Mouse (Mus musculus) midbrain, postnatal 0 days (tissue): Measurements from ENCODE around the gene Zmym4. TPM values are rescaled to one million over a fixed set of nuclear protein-coding genes. Genes with fewer than 3 reads are reported as not detected.
A peak's percentile ranks its signal among the peaks of the same experiment; 100 is the strongest.

ENCODE experiments used
- ATAC-seq: fragments of 200-750 bp; cut with Nextera tagmentation; 2 replicates; pipeline ENCODE4 v1.8.0; 2017; ENCODE audit warnings: moderate number of reproducible peaks, mild to moderate bottlenecking, moderate TSS enrichment, moderate library complexity; ENCODE audit not compliant: low FRiP score
- DNase-seq: peaks from one replicate; pipeline ENCODE4 v3.0.0-alpha.2; 2015; ENCODE audit warnings: low spot score
- H3K27ac ChIP-seq: fragments of 300-500 bp; sonication (generic); 2 replicates; pipeline ENCODE4 v1.5.1; 2014; ENCODE audit warnings: low read depth, mild to moderate bottlenecking, low read length, mixed read lengths
- H3K27me3 ChIP-seq: fragments of 300-500 bp; sonication (generic); 2 replicates; pipeline ENCODE4 v1.6.1; 2014; ENCODE audit warnings: low read length, control low read depth, mixed read lengths; ENCODE audit not compliant: insufficient read depth
- H3K36me3 ChIP-seq: fragments of 300-500 bp; sonication (generic); 2 replicates; pipeline ENCODE4 v1.6.1; 2014; ENCODE audit warnings: low read length, control low read depth, mixed read lengths; ENCODE audit not compliant: insufficient read depth
- H3K4me1 ChIP-seq: fragments of 300-500 bp; sonication (generic); 2 replicates; pipeline ENCODE4 v1.6.1; 2014; ENCODE audit warnings: mild to moderate bottlenecking, control low read depth, antibody characterized with exemption, low read length, mixed read lengths; ENCODE audit not compliant: insufficient read depth
- H3K4me2 ChIP-seq: fragments of 300-500 bp; sonication (generic); 2 replicates; pipeline ENCODE4 v1.6.1; 2014; ENCODE audit warnings: low read depth, mild to moderate bottlenecking, low read length, mixed read lengths; ENCODE audit not compliant: poor library complexity, severe bottlenecking
- H3K4me3 ChIP-seq: fragments of 300-500 bp; sonication (generic); 2 replicates; pipeline ENCODE4 v1.5.1; 2014; ENCODE audit warnings: low read depth, mild to moderate bottlenecking, low read length, moderate library complexity
- H3K9ac ChIP-seq: fragments of 300-500 bp; sonication (generic); replicated peaks from 2 replicates; pipeline ENCODE4 v1.6.1; 2014; ENCODE audit warnings: mild to moderate bottlenecking, low read length, moderate library complexity, mixed read lengths; ENCODE audit not compliant: poor library complexity, severe bottlenecking
- H3K9me3 ChIP-seq: fragments of 300-500 bp; sonication (generic); 2 replicates; pipeline ENCODE4 v1.6.1; 2016; ENCODE audit warnings: low read length, control low read depth
- CTCF ChIP-seq: IDR thresholded peaks from 2 replicates; pipeline ENCODE4 v1.5.1; 2016; ENCODE audit warnings: antibody characterized with exemption, mild to moderate bottlenecking
- WGBS: fragments of 180-500 bp; shearing (Covaris S2); extraction: QIAGEN DNeasy Blood & Tissue Kit; methylation state at CpG from one replicate; pipeline ENCODE4 v1.1.7; 2014; 5-methylcytosine and 5-hydroxymethylcytosine counted together
- polyA plus RNA-seq: library from polyadenylated mRNA; unstranded; fragments of >200 nt; fragmentation: Nextera tagmentation; extraction: Ambion mirVana; gene quantifications from 2 replicates; pipeline ENCODE4 v1.2.1, GENCODE M21; 2015
- total RNA-seq: library from RNA; depleted of rRNA; stranded (reverse); fragments of >200 nt; gene quantifications from 2 replicates; pipeline ENCODE4 v1.2.3, GENCODE M21; 2014

Zmym4 gene
- total and polyA plus RNA-seq, 2 experiments from 2014 or later, result 22.3 to 56.0 TPM

- peak; percentile 60 for TF ChIP-seq CTCF
- WGBS, result 59% methylated on average over 1 of the region's 1 CpGs
- Histone ChIP-seq H3K27me3 (no peaks in the 10 kb centered on the region), H3K9me3 (no peaks in the 10 kb centered on the region), H3K36me3 (peaks cover 26% of the 10 kb centered on the region), H3K4me3 (no peak overlapping the region), H3K4me1 (no peaks in the 10 kb centered on the region), H3K4me2 (no peak overlapping the region), H3K27ac (no peak overlapping the region), H3K9ac (no peak overlapping the region)
- DNase-seq (peak; percentile 16), ATAC-seq (no peak)
Measured at GRCm38 (mm10) chr4:126885953-126886352, 82.0 kb downstream of the Zmym4 start.

- WGBS, result 94% methylated on average over 5 of the region's 5 CpGs
- H3K4me1 ChIP-seq, result no peaks in the 10 kb centered on the region
- no peak overlapping the region for H3K4me2 ChIP-seq
- no peak overlapping the region for H3K4me3 ChIP-seq
- DNase-seq (no peak), ATAC-seq (no peak)
- TF ChIP-seq CTCF, result no peak
- no peak overlapping the region for H3K27ac ChIP-seq
- peaks cover 23% of the 10 kb centered on the region for H3K36me3 ChIP-seq
- H3K9me3 ChIP-seq, result no peaks in the 10 kb centered on the region
- H3K27me3 ChIP-seq, result no peaks in the 10 kb centered on the region
- H3K9ac ChIP-seq, result no peak overlapping the region
Measured at GRCm38 (mm10) chr4:126883602-126884001, 84.3 kb downstream of the Zmym4 start.

GRCm38 (mm10) chr4:126879560-126880275, 88.2 kb downstream of the Zmym4 start:
- no peak for ATAC-seq
- no peak for DNase-seq
- Histone ChIP-seq H3K9ac (no peak overlapping the region), H3K9me3 (no peaks in the 10 kb centered on the region), H3K4me3 (no peak overlapping the region), H3K36me3 (peaks cover 24% of the 10 kb centered on the region), H3K4me2 (no peak overlapping the region), H3K4me1 (no peaks in the 10 kb centered on the region), H3K27me3 (no peaks in the 10 kb centered on the region), H3K27ac (no peak overlapping the region)
- TF ChIP-seq CTCF, result no peak
- WGBS, result 86% methylated on average over 5 of the region's 5 CpGs

- H3K4me2 ChIP-seq, result no peak overlapping the region
- no peak for DNase-seq
- H3K4me3 ChIP-seq, result no peak overlapping the region
- 76% methylated on average over 7 of the region's 7 CpGs for WGBS
- H3K36me3 ChIP-seq, result peaks cover 31% of the 10 kb centered on the region
- H3K4me1 ChIP-seq, result no peaks in the 10 kb centered on the region
- TF ChIP-seq CTCF, result no peak
- H3K27ac ChIP-seq, result no peak overlapping the region
- H3K9me3 ChIP-seq, result no peaks in the 10 kb centered on the region
- ATAC-seq, result no peak
- no peak overlapping the region for H3K9ac ChIP-seq
- no peaks in the 10 kb centered on the region for H3K27me3 ChIP-seq
Measured at GRCm38 (mm10) chr4:126872717-126873116, 95.2 kb downstream of the Zmym4 start.

- no peaks in the 10 kb centered on the region for H3K27me3 ChIP-seq
- H3K4me2 ChIP-seq, result no peak overlapping the region
- WGBS, result 89% methylated on average over 12 of the region's 12 CpGs
- H3K4me3 ChIP-seq, result no peak overlapping the region
- no peaks in the 10 kb centered on the region for H3K4me1 ChIP-seq
- peaks cover 34% of the 10 kb centered on the region for H3K36me3 ChIP-seq
- DNase-seq (no peak), ATAC-seq (no peak)
- H3K27ac ChIP-seq, result no peak overlapping the region
- H3K9me3 ChIP-seq, result no peaks in the 10 kb centered on the region
- TF ChIP-seq CTCF, result no peak
- H3K9ac ChIP-seq, result no peak overlapping the region
Measured at GRCm38 (mm10) chr4:126868699-126869098, 99.2 kb downstream of the Zmym4 start.

- Histone ChIP-seq H3K4me3 (no peak overlapping the region), H3K9ac (no peak overlapping the region), H3K4me1 (no peaks in the 10 kb centered on the region), H3K27ac (no peak overlapping the region), H3K9me3 (no peaks in the 10 kb centered on the region), H3K36me3 (peaks cover 24% of the 10 kb centered on the region), H3K27me3 (no peaks in the 10 kb centered on the region), H3K4me2 (no peak overlapping the region)
- peak; percentile 55 for TF ChIP-seq CTCF
- no peak for DNase-seq
- no peak for ATAC-seq
- 80% methylated on average over 11 of the region's 11 CpGs for WGBS
Measured at GRCm38 (mm10) chr4:126861514-126862266, 106.2 kb downstream of the Zmym4 start.
